Mouse (Mus musculus) CD4-positive naive resting alpha-beta T cell, adult 76 days (primary cell): ENCODE results near the gene Trib3. TPM values are rescaled to one million over a fixed set of nuclear protein-coding genes. Genes with fewer than 3 reads are reported as not detected.

Experiments used
- total RNA-seq: library from RNA; stranded (reverse); gene quantifications from one replicate; pipeline ENCODE4 v1.2.4, GENCODE M21; 2023

Trib3 gene
- 20.1 TPM for total RNA-seq

DNA sequence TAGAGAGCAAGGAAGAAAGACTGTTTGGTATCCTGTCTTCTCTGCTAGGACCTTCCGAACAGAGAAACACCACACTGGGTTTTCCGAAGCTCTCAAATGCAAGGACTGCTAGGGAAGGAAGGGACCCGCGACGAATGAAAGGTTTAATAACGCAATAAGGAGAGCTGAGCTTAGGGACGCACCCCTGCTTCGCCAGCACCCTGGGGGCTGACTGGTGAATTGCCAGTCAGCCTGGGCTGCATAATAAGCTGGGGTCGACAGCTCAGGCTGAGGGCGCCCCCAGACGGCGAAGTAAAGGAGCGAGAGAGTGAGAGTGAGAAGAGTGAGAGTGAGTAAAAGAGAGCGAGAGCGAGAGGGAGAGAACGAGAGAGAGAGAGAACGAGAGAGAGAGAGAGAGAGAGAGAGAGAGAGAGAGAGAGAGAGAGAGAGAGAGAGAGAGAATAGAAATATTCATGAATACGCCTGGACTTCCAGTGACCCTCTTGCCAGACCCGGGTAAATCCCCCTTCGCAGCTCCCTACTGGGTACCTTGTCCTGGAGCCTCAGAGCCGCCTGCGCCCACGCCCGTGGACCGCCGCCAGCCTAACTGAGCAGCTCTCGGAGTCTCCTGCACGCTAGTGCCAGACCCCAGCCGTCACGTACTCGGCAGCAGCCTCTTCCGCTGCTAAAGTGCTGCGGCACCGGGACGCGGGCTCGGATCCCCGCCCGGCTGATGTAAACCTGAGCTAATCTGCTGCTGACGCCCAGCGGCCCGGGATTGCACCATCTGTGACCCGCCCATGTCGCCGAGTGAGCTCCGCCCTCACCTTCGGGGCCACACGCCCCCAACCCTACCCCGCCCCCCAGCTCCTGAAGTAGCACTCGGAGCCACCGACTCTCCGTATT, at the start of gene Trib3:
Gene Trib3 (minus strand): TSS at position 704 of the 885 bp plus-strand sequence.

DNA sequence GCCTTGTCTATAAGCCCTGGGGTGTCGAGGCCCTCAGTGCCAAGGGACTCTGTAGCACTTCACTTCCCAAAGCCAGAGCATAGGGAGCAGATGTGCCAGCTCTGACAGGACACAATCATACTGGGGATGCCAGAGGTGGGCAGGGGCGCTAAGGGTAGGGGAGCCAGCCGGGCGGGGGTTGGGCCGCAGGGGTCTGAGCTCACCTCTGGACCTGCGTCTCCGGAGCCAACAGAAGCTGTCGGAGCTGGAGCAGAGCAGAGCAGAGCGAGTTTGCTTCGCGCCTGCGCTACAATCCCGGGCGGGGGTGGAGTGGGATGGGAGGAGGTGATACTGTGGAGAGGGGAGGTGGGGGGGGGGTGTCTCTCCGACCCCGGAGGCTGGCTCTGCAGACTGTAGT, 32.5 kb upstream of the Trib3 start, which contains the start of gene Nrsn2:
Gene Nrsn2 (minus strand): TSS at position 294 of the 397 bp plus-strand sequence.

DNA sequence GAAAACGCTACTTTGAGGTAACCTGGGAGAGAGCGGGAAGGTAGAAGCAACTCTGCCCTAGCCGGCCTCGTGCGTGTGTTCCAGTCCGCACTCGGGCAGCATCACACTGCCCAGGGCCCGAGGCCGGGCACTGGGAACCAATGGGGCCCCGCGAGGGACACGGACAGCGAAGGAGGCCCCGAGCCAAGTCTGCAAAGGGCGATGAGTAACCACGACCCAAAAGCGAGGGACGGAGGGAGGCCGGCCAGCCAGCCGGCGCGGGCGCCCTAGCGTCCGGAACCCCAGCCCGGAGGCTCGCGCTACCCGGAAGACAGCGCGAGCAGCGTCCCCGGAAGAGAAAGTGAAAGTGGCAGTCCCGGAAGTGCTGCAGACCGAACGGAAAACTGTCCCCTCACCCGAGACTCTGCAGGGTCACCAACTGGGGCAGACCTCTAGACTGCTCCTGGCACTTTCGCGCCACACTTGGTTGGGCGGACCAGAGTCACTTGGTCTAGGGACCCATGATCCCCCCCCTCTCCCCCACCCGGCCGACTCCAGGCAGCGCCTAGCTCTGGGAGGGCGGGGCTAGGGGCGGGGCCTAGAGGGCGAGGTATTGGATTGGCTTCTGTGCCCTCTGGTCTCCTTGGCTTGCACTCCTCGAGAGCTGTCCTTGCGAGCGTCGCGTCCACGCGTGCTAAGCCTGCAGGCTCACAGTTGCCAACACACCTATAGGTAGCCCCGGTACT, 11.6 kb downstream of the Trib3 start, which contains the start of gene Rbck1:
Gene Rbck1 (minus strand): TSS at position 553 of the 725 bp plus-strand sequence.

DNA sequence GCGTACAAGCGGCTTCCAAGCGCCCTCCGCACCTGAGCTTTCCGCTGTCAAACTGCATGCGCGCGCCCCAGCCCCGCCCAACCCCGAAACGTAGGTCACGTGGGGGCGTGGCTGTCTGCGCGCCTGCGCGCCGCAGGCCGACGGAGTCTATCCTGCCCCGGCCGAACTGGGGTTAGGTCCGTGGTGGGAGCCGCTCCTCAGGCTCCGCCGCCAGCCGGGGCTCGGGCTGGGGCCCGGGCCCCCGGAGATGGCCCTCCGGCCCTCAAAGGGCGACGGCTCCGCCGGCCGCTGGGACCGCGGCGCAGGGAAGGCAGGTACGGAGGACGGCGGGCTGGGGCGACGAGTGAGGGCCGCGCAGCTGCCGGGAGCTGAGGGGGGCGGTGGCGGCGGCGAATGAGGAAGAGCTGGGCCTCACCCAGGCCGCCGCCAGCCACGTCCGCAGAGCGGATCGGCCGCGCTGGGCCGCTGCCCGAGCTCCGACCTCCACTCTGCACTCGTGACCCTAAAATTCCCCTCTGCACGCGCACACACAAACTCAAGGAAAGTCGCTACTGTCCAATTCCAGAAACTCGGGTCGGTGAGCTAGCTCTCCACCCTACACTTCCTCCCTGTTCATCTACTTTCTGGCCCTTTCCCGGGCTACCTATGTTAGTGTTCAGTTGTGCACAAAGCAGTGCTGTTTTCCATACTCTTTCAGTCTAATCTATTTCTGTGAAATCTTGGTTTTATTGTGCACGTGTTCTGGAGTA, 49.9 kb downstream of the Trib3 start, which contains the start of gene Tbc1d20:
Gene Tbc1d20 (plus strand): TSS at position 102 of the 749 bp plus-strand sequence.

Other genes starting within 250 kb of the Trib3 start
- 0.38 TPM for gene Srxn1, start 238.5 kb downstream of the Trib3 start, total RNA-seq
- not detected for gene Tcf15, start 200.5 kb downstream of the Trib3 start, total RNA-seq
- 104 TPM for gene Csnk2a1, start 117.2 kb downstream of the Trib3 start, total RNA-seq
- gene Tbc1d20, start 50.2 kb downstream of the Trib3 start, total RNA-seq = 56.9 TPM
- 231 TPM for gene Rbck1, start 11.4 kb downstream of the Trib3 start, total RNA-seq
- gene Nrsn2, start 32.6 kb upstream of the Trib3 start, total RNA-seq = not detected
- gene Sox12, start 54.0 kb upstream of the Trib3 start, total RNA-seq = 0.56 TPM
- 1.4 TPM for gene Zcchc3, start 71.0 kb upstream of the Trib3 start, total RNA-seq
- not detected for gene 6820408C15Rik, start 71.6 kb upstream of the Trib3 start, total RNA-seq
- not detected for gene Defb23, start 120.6 kb upstream of the Trib3 start, total RNA-seq
- gene Defb20, start 133.0 kb upstream of the Trib3 start, total RNA-seq = not detected
- gene Defb22, start 146.1 kb upstream of the Trib3 start, total RNA-seq = not detected
- gene Defb26, start 167.7 kb upstream of the Trib3 start, total RNA-seq = not detected
- gene Defb28, start 174.2 kb upstream of the Trib3 start, total RNA-seq = not detected
- gene Defb29, start 196.1 kb upstream of the Trib3 start, total RNA-seq = not detected
- not detected for gene Gm17416, start 225.3 kb upstream of the Trib3 start, total RNA-seq
- not detected for gene Defb21, start 228.7 kb upstream of the Trib3 start, total RNA-seq
- gene Defb19, start 236.3 kb upstream of the Trib3 start, total RNA-seq = not detected